Mouse (Mus musculus) heart, embryonic 15.5 days (tissue): ENCODE measurements around the gene 2410004B18Rik. TPM values are rescaled to one million over a fixed set of nuclear protein-coding genes. Genes with fewer than 3 reads are reported as not detected.
A peak's percentile ranks its signal among the peaks of the same experiment; 100 is the strongest.

ENCODE experiments used
- ATAC-seq: fragments of 200-750 bp; cut with Nextera tagmentation; replicated peaks from 2 replicates; pipeline ENCODE4 v1.8.0; 2017; ENCODE audit warnings: low read depth, moderate TSS enrichment; ENCODE audit not compliant: insufficient number of reproducible peaks, insufficient read depth, low FRiP score
- H3K27ac ChIP-seq: fragments of 300-500 bp; sonication (generic); 2 replicates; pipeline ENCODE4 v1.5.1; 2015; ENCODE audit warnings: mild to moderate bottlenecking, inconsistent platforms
- H3K27me3 ChIP-seq: fragments of 300-500 bp; sonication (generic); 2 replicates; pipeline ENCODE4 v1.6.1; 2015; ENCODE audit warnings: inconsistent platforms
- H3K36me3 ChIP-seq: fragments of 300-500 bp; sonication (generic); 2 replicates; pipeline ENCODE4 v1.6.1; 2015; ENCODE audit warnings: mild to moderate bottlenecking, inconsistent platforms
- H3K4me1 ChIP-seq: fragments of 300-500 bp; sonication (generic); replicated peaks from 2 replicates; pipeline ENCODE4 v1.6.1; 2015; ENCODE audit warnings: inconsistent platforms
- H3K4me2 ChIP-seq: fragments of 300-500 bp; sonication (generic); 2 replicates; pipeline ENCODE4 v1.6.1; 2015; ENCODE audit warnings: inconsistent platforms, mild to moderate bottlenecking, moderate library complexity
- H3K4me3 ChIP-seq: fragments of 300-500 bp; sonication (generic); 2 replicates; pipeline ENCODE4 v1.5.1; 2015; ENCODE audit warnings: mild to moderate bottlenecking, inconsistent platforms
- H3K9ac ChIP-seq: fragments of 300-500 bp; sonication (generic); 2 replicates; pipeline ENCODE4 v1.6.1; 2015; ENCODE audit warnings: mild to moderate bottlenecking, inconsistent platforms
- H3K9me3 ChIP-seq: fragments of 300-500 bp; sonication (generic); replicated peaks from 2 replicates; pipeline ENCODE4 v1.6.1; 2016; ENCODE audit warnings: inconsistent platforms
- WGBS: fragments of 180-500 bp; shearing (Covaris S2); methylation state at CpG from one replicate; pipeline ENCODE4 v1.1.7; 2015; ENCODE audit warnings: mixed read lengths; 5-methylcytosine and 5-hydroxymethylcytosine counted together
- polyA plus RNA-seq: library from polyadenylated mRNA; unstranded; fragments of >200 nt; fragmentation: Nextera tagmentation; extraction: Ambion mirVana; gene quantifications from 2 replicates; pipeline ENCODE4 v1.2.1, GENCODE M21; 2015

The 2410004B18Rik gene
- polyA plus RNA-seq, 1 experiment from 2014 or later, result 45.4 TPM

GRCm38 (mm10) chr3:145991976-145992730 lies 54.3 kb downstream of the 2410004B18Rik start:
- no peaks in the 10 kb centered on the region for H3K9me3 ChIP-seq
- H3K4me2 ChIP-seq, result peak overlapping the region; percentile 65
- H3K4me1 ChIP-seq, result peaks cover 30% of the 10 kb centered on the region
- peak overlapping the region; percentile 67 for H3K27ac ChIP-seq
- no peak for ATAC-seq
- H3K9ac ChIP-seq, result no peak overlapping the region
- H3K36me3 ChIP-seq, result no peaks in the 10 kb centered on the region
- H3K27me3 ChIP-seq, result no peaks in the 10 kb centered on the region
- 70% methylated on average over 10 of the region's 10 CpGs for WGBS
- peak overlapping the region; percentile 51 for H3K4me3 ChIP-seq

DNA sequence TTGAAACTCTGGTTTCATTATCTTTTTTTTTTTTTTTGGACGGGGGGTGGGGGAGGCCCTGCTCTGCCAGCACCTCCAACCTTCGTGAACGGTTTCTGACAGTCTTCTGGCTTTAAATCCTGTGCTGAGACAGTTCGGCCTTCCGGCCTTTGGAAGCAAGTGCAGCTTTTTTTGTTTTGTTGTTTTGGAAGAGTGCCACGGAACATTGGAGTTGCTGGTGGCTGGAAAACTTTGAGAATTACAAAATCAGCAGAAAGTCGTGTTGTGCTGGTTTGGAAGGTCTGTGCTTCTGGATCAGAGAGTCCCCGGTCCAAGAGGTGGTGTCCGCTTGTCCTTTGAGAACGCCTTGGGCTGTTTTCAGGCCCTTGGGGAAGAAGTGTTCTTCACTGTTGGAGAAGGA lies 55.0 kb downstream of the 2410004B18Rik start:
- peak overlapping the region; percentile 29; the same call in 1 of the 2 replicates for H3K9ac ChIP-seq
- H3K27ac ChIP-seq, result peak overlapping the region; percentile 67
- peak overlapping the region; percentile 51 for H3K4me3 ChIP-seq
- no peaks in the 10 kb centered on the region for H3K36me3 ChIP-seq
- 42% methylated on average over 10 of the region's 10 CpGs for WGBS
- no peaks in the 10 kb centered on the region for H3K9me3 ChIP-seq
- H3K4me1 ChIP-seq, result peaks cover 30% of the 10 kb centered on the region
- H3K4me2 ChIP-seq, result peak overlapping the region; percentile 65
- no peak for ATAC-seq
- no peaks in the 10 kb centered on the region for H3K27me3 ChIP-seq

DNA sequence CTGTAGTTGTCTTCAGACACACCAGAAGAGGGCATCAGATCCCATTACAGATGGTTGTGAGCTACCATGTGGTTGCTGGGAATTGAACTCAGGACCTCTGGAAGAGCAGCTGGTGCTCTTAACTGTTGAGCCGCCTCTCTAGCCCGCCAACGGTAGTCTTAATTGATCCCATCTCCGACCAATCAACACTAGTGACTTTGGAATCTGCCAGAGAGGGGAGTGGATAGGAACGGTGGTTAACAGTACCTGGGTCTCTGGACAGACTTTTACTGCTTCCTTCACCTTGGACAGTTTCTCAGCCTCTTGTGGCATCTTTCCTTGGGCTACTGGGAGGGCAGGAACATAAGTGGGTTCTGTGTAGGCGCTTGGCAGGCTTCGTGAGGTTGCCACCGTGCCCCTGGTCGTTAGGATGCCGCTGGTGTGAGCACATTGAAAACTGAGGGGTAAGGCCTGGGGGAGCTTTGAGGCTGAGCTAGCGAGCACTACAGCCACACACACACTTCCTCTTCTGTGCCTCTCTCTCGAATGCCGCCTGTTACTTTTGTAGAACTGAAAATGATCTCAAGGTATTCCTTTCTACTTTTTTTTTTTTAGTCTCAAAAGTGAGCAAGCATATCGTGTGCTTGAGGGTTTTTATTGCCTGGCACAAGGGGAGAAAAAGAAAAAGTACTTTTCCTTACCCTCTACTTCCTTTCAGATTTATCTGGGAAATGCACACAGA lies 55.8 kb downstream of the 2410004B18Rik start:
- no peaks in the 10 kb centered on the region for H3K27me3 ChIP-seq
- WGBS, result 70% methylated on average over 14 of the region's 14 CpGs
- no peaks in the 10 kb centered on the region for H3K9me3 ChIP-seq
- H3K36me3 ChIP-seq, result peaks cover 5% of the 10 kb centered on the region
- peaks cover 28% of the 10 kb centered on the region for H3K4me1 ChIP-seq
- no peak overlapping the region for H3K4me3 ChIP-seq
- ATAC-seq, result no peak
- H3K27ac ChIP-seq, result peak overlapping the region; percentile 67; the same call in 1 of the 2 replicates
- peak overlapping the region; percentile 65 for H3K4me2 ChIP-seq
- H3K9ac ChIP-seq, result no peak overlapping the region

Other genes with a start within 250 kb of the 2410004B18Rik start
- gene Ddah1, start 179.3 kb upstream of the 2410004B18Rik start, polyA plus RNA-seq, result 21.0 and 25.4 TPM in 2 replicates
- gene Bcl10, start 15.2 kb upstream of the 2410004B18Rik start, polyA plus RNA-seq, result 38.2 and 38.5 TPM in 2 replicates
- 8.3 and 8.6 TPM in 2 replicates for gene Syde2, start 49.9 kb downstream of the 2410004B18Rik start, polyA plus RNA-seq
- gene Wdr63, start 170.1 kb downstream of the 2410004B18Rik start, polyA plus RNA-seq, result 0.09 and 0.19 TPM in 2 replicates
- 0.73 and 1.1 TPM in 2 replicates for gene Mcoln3, start 179.4 kb downstream of the 2410004B18Rik start, polyA plus RNA-seq
- 0.35 and 1.7 TPM in 2 replicates for gene Mcoln2, start 211.8 kb downstream of the 2410004B18Rik start, polyA plus RNA-seq